Mouse (Mus musculus) liver, embryonic 12.5 days (tissue): ENCODE data around the gene Fam166b. TPM values are rescaled to one million over a fixed set of nuclear protein-coding genes. Genes with fewer than 3 reads are reported as not detected.

Experiments used
- ATAC-seq: fragments of 200-750 bp; cut with Nextera tagmentation; 2 replicates; pipeline ENCODE4 v1.8.0; 2017; ENCODE audit warnings: moderate number of reproducible peaks, mild to moderate bottlenecking, moderate library complexity
- H3K27ac ChIP-seq: fragments of 300-500 bp; sonication (generic); 2 replicates; pipeline ENCODE4 v1.5.1; 2016; ENCODE audit warnings: mild to moderate bottlenecking
- H3K27me3 ChIP-seq: fragments of 300-500 bp; sonication (generic); replicated peaks from 2 replicates; pipeline ENCODE4 v1.6.1; 2016; ENCODE audit warnings: mild to moderate bottlenecking, moderate library complexity
- H3K36me3 ChIP-seq: fragments of 300-500 bp; sonication (generic); 2 replicates; pipeline ENCODE4 v1.6.1; 2016; ENCODE audit warnings: mild to moderate bottlenecking, moderate library complexity
- H3K4me1 ChIP-seq: fragments of 300-500 bp; sonication (generic); 2 replicates; pipeline ENCODE4 v1.6.1; 2016
- H3K4me2 ChIP-seq: fragments of 300-500 bp; sonication (generic); 2 replicates; pipeline ENCODE4 v1.6.1; 2016; ENCODE audit warnings: mild to moderate bottlenecking, moderate library complexity
- H3K4me3 ChIP-seq: fragments of 300-500 bp; sonication (generic); 2 replicates; pipeline ENCODE4 v1.5.1; 2016; ENCODE audit warnings: mild to moderate bottlenecking, moderate library complexity
- H3K9ac ChIP-seq: fragments of 300-500 bp; sonication (generic); 2 replicates; pipeline ENCODE4 v1.6.1; 2016; ENCODE audit warnings: mild to moderate bottlenecking, moderate library complexity
- H3K9me3 ChIP-seq: fragments of 300-500 bp; sonication (generic); replicated peaks from 2 replicates; pipeline ENCODE4 v1.6.1; 2016; ENCODE audit warnings: mild to moderate bottlenecking, moderate library complexity
- WGBS: fragments of 180-500 bp; shearing (Covaris S2); methylation state at CpG from one replicate; pipeline ENCODE4 v1.1.7; 2016; ENCODE audit not compliant: insufficient replicate concordance; 5-methylcytosine and 5-hydroxymethylcytosine counted together
- polyA plus RNA-seq: library from polyadenylated mRNA; unstranded; fragments of >200 nt; fragmentation: Nextera tagmentation; extraction: Ambion mirVana; gene quantifications from 2 replicates; pipeline ENCODE4 v1.2.1, GENCODE M21; 2016

The Fam166b gene
- polyA plus RNA-seq, 1 experiment from 2014 or later, result not detected

DNA sequence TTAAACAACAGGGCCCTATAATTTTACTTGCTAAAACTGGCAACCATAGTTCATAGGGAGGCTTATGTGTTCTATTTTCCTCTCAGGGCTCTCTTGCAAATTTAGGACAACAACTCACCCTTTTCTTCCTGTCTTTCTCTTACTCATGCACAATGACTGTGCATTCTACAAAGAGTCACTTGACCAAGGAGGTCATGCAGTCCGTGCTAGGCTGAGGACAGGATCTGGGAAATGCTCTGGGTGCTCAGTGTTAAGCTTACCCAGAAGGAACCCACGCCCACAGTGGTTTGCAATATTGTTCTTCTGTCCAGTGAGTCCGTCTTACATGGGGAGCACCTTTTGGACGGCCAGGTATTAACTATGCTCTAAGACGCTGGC, 44.9 kb downstream of the Fam166b start:
- no peak for ATAC-seq
- WGBS, result 67% methylated on average over 5 of the region's 5 CpGs
- Histone ChIP-seq H3K27ac (no peak overlapping the region), H3K36me3 (no peaks in the 10 kb centered on the region), H3K4me2 (no peak overlapping the region), H3K4me3 (no peak overlapping the region), H3K4me1 (no peaks in the 10 kb centered on the region; the same call in 1 of the 2 replicates), H3K9me3 (no peaks in the 10 kb centered on the region), H3K27me3 (peaks cover 37% of the 10 kb centered on the region), H3K9ac (no peak overlapping the region)

DNA sequence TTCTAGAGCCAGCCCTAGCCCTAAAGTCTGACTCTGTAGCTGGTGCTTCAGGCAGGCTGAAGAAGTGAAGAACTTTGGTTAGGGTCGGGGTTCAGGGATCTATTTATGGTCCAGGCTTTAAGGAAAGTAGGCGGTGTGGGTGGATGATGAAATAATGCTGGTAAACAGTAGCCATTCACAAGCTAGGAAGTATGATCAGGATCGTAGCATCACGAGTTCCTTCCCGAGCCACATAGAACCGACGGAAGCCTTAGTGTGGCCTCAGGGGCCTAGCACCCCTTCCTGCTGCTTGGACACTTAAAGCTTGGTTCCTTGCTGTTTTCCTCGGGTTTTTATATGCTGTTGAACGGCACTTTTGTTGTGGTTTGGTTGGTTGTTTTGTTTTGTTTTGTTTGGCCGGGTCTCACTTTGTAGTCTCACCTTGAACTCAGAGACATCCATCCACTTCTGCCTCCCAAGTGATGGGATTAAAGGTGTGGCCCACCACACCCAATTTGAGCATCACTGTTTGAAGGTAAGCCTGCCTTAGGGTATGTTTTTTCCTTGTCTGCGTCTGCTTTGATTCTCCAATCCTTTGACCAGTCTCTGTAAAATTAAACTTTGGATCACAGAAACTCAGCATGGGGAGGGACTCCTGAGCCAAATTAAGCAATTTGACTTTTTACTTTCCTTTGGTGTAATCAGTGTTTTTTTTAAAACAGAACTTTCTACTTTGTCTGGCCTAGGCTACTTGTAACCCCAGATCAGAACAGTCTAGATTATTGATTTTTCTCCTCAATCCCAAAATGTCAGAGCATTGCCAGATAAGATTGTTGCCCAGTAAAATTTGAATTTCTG, 45.5 kb downstream of the Fam166b start:
- ATAC-seq, result no peak
- Histone ChIP-seq H3K4me2 (no peak overlapping the region), H3K9me3 (no peaks in the 10 kb centered on the region), H3K9ac (no peak overlapping the region), H3K4me3 (no peak overlapping the region), H3K27ac (no peak overlapping the region), H3K27me3 (peaks cover 37% of the 10 kb centered on the region), H3K4me1 (no peaks in the 10 kb centered on the region; the same call in 1 of the 2 replicates), H3K36me3 (no peaks in the 10 kb centered on the region)
- WGBS, result 53% methylated on average over 11 of the region's 11 CpGs

DNA sequence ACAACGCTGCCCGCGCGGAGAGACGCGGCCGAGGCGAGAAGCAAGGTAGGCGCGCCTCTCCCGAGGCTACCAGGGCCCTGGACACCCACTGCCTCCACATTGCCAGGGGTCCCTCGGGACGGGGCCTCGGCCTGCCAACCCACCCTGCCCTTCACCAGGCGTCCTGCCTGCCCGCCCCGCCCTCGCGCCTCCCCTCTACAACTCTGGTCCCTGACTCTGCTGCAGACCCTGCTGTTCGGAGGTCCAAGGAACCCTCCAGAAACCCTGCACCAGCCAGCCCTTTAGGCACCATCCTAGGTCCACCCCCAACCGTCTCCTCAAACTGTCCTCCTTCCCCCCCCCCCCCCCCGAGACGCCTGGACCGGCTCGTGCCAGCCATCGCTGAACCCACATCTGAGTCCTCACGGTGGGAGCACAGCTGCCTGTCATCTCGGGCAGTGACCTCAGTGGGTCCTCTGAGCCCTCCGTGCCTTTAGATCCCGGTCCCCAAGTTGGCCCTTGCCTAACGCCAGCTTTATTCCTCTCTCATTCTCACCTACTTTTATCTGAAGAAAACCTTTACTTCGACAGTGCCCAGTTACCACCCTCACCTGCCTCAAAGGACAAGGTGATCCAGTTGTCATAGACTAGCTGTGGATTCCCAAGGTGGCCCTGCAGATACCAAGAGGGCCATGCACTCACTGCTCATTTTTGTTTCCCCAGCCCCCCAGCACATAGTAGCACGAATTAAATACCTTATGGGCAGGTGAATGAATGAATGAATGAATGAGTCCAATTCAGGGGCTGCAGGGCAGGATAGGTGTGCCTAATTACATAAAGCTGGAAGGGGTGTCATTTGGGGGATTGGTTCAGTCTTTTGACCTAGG, 46.5 kb downstream of the Fam166b start:
- H3K4me2 ChIP-seq, result peak overlapping the region; percentile 74
- ATAC-seq, result no peak; the same call in 1 of the 2 replicates
- H3K27ac ChIP-seq, result no peak overlapping the region
- H3K27me3 ChIP-seq, result peaks cover 37% of the 10 kb centered on the region
- 9% methylated on average over 29 of the region's 33 CpGs for WGBS
- no peaks in the 10 kb centered on the region for H3K36me3 ChIP-seq
- no peaks in the 10 kb centered on the region; the same call in 1 of the 2 replicates for H3K4me1 ChIP-seq
- H3K9me3 ChIP-seq, result no peaks in the 10 kb centered on the region
- peak overlapping the region; percentile 52 for H3K4me3 ChIP-seq
- H3K9ac ChIP-seq, result peak overlapping the region; percentile 43

DNA sequence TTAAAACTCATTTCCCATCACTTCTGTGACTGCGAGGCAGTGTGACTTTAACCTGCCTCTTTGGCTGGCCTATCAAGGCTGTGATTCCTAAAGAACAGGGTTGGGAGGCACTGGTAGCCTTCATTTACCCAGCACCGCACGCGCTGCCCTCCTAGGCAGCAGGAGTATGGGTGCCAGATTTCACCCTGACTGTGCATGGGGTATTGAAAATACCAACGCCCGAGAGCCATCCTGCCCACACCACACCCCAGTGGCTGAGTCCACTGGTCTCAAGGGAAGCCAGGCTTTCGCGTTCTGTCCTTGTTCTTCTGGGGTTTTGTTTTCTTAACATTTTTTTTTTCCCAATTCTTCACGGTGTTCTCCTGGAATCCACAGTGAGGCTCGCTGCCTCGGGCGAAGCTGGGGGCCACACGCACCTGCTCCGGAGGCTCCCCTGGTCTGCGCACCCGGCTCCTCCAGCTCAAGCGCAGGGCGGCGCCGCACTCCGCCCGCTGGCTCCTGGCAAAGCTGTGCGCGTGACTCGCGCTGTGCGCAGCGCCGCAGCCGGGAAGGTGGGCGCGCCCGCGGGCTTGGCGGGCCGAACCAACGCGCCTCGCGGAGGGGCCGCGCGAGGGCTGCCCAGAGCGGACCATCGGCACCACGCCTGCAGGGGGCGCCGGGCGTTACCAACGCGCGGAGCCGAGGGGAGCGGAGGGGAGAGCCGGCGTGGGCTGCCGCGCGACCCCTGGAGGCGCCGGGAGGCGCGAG, 47.4 kb downstream of the Fam166b start, which contains the start of gene Rusc2:
Gene Rusc2, plus strand, starts transcription at position 572 of the 747 bp plus-strand sequence.
- Histone ChIP-seq H3K9me3 (no peaks in the 10 kb centered on the region), H3K27ac (no peak within 1 kb of the TSS)
- ATAC-seq, result peak; percentile 44; the same call in 1 of the 2 replicates

DNA sequence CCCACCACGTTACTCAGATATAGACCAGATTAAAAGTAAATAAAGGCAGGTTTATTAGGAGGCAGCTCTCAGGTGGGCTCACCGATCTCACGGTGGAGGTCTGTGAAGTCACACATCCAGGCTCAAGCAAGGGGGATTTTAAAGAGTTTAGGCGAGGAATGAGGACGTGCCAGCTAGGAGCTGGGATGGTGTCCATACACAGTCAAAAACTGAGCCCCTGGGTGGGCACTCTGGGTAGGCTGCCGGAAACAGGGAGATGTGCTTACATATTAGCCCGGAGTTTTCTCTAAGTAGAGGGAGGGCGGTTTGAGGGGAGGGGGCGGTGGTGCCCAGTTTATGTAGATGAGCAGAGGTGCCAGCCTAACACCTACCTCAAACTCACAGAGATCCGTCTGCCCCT, 48.0 kb downstream of the Fam166b start:
- Histone ChIP-seq H3K4me2 (peak overlapping the region; percentile 74), H3K27ac (no peak overlapping the region), H3K9me3 (no peaks in the 10 kb centered on the region), H3K9ac (no peak overlapping the region), H3K4me3 (no peak overlapping the region), H3K27me3 (peaks cover 37% of the 10 kb centered on the region), H3K4me1 (no peaks in the 10 kb centered on the region; the same call in 1 of the 2 replicates), H3K36me3 (no peaks in the 10 kb centered on the region)
- ATAC-seq, result no peak
- WGBS, result 50% methylated on average over 10 of the region's 10 CpGs

More for the DNA sequence above, 47.4 kb downstream of the Fam166b start, which contains the start of gene Rusc2:
- no peaks in the 10 kb centered on the region for H3K36me3 ChIP-seq
- H3K9ac ChIP-seq, result peak within 1 kb of the TSS; percentile 43
- peak within 1 kb of the TSS; percentile 74 for H3K4me2 ChIP-seq
- H3K27me3 ChIP-seq, result peaks cover 37% of the 10 kb centered on the region
- H3K4me1 ChIP-seq, result no peaks in the 10 kb centered on the region; the same call in 1 of the 2 replicates
- H3K4me3 ChIP-seq, result peak within 1 kb of the TSS; percentile 52
- WGBS, result 3% methylated on average over 58 of the region's 63 CpGs

DNA sequence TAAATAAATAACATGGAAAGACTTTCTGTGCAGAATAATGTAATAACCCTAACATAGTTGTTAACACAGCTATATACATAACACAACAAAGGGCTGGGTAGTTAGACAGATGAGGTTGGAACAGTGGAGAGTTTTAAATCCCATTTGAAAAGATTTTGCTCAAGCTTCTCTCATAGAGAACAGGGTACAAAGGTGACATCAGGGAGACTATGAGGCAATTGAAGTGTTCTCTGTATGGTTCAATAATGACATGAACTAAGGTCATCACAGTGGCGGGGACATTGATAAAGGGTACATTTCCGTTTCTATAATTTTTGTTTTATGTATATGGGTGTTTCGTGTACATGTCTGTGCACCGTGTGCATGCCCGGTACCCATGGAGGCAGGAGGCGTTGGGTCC, 49.3 kb downstream of the Fam166b start:
- H3K9me3 ChIP-seq, result no peaks in the 10 kb centered on the region
- no peaks in the 10 kb centered on the region for H3K36me3 ChIP-seq
- WGBS, result 70% methylated on average over 6 of the region's 6 CpGs
- H3K4me1 ChIP-seq, result no peaks in the 10 kb centered on the region; the same call in 1 of the 2 replicates
- no peak overlapping the region for H3K9ac ChIP-seq
- no peak overlapping the region for H3K4me2 ChIP-seq
- H3K27ac ChIP-seq, result no peak overlapping the region
- H3K4me3 ChIP-seq, result no peak overlapping the region
- ATAC-seq, result no peak
- H3K27me3 ChIP-seq, result peaks cover 40% of the 10 kb centered on the region

Other genes with a start within 250 kb of the Fam166b start
- 0.07 and 0.27 TPM in 2 replicates for gene Atp8b5, start 162.0 kb downstream of the Fam166b start, polyA plus RNA-seq
- 1.7 and 1.9 TPM in 2 replicates for gene Rusc2, start 47.2 kb downstream of the Fam166b start, polyA plus RNA-seq
- gene Tesk1, start 12.8 kb upstream of the Fam166b start, polyA plus RNA-seq, result 2.8 and 3.2 TPM in 2 replicates
- gene Cd72, start 25.5 kb upstream of the Fam166b start, polyA plus RNA-seq, result 1.1 TPM in 2 replicates
- gene Sit1, start 54.6 kb upstream of the Fam166b start, polyA plus RNA-seq, result not detected in 2 replicates
- 38.3 and 40.0 TPM in 2 replicates for gene Ccdc107, start 63.8 kb upstream of the Fam166b start, polyA plus RNA-seq
- 32.6 and 35.8 TPM in 2 replicates for gene Arhgef39, start 70.6 kb upstream of the Fam166b start, polyA plus RNA-seq
- gene Car9, start 77.8 kb upstream of the Fam166b start, polyA plus RNA-seq, result 1.2 and 1.3 TPM in 2 replicates
- 27.9 and 29.9 TPM in 2 replicates for gene Tpm2, start 94.6 kb upstream of the Fam166b start, polyA plus RNA-seq
- gene Creb3, start 133.2 kb upstream of the Fam166b start, polyA plus RNA-seq, result 17.9 and 19.7 TPM in 2 replicates
- gene Tln1, start 133.6 kb upstream of the Fam166b start, polyA plus RNA-seq, result 73.3 and 75.5 TPM in 2 replicates
- 17.4 and 18.0 TPM in 2 replicates for gene Rgp1, start 149.6 kb upstream of the Fam166b start, polyA plus RNA-seq
- 23.5 and 23.6 TPM in 2 replicates for gene Gba2, start 149.7 kb upstream of the Fam166b start, polyA plus RNA-seq
- gene Msmp, start 155.4 kb upstream of the Fam166b start, polyA plus RNA-seq, result 1.1 TPM in 1 of 2 replicates, not detected in the other
- gene Npr2, start 202.8 kb upstream of the Fam166b start, polyA plus RNA-seq, result 1.5 and 2.1 TPM in 2 replicates
- 0.20 and 0.36 TPM in 2 replicates for gene Spag8, start 224.5 kb upstream of the Fam166b start, polyA plus RNA-seq
- gene Hint2, start 227.3 kb upstream of the Fam166b start, polyA plus RNA-seq, result 59.8 and 66.1 TPM in 2 replicates
- gene Tmem8b, start 239.8 kb upstream of the Fam166b start, polyA plus RNA-seq, result 0.44 and 0.53 TPM in 2 replicates
- 1.5 and 1.8 TPM in 2 replicates for gene Fam221b, start 240.0 kb upstream of the Fam166b start, polyA plus RNA-seq